Mouse (Mus musculus) cerebellum, adult 9-11 months (tissue): ENCODE measurements at regions not wholly inside any gene's neighbourhood (a gene's known extent, or its start where the extent isn't known, plus 50 kb on each side); places are given as distances from the start of the nearest gene placed in this dataset.

Experiments used
- DNase-seq: peaks from one replicate; pipeline ENCODE4 v3.0.0; 2022

- DNase-seq: no peak
Observed at GRCm38 (mm10) chr2:74087375-74087774, 176.2 kb upstream of the Atp5g3 start.

- no peak for DNase-seq
Observed at GRCm38 (mm10) chr2:74084971-74085370, 173.8 kb upstream of the Atp5g3 start.

- DNase-seq: no peak
Observed at GRCm38 (mm10) chr2:74076774-74077173, 165.6 kb upstream of the Atp5g3 start.

GRCm38 (mm10) chr2:74075566-74075965, 164.4 kb upstream of the Atp5g3 start:
- DNase-seq: no peak

- DNase-seq: no peak
Observed at GRCm38 (mm10) chr2:74073396-74073795, 162.3 kb upstream of the Atp5g3 start.

GRCm38 (mm10) chr2:74066652-74067051, 155.5 kb upstream of the Atp5g3 start:
- peak; percentile 58 for DNase-seq

- DNase-seq: no peak
Observed at GRCm38 (mm10) chr2:74064369-74064768, 153.2 kb upstream of the Atp5g3 start.

GRCm38 (mm10) chr2:74063777-74064176, 152.7 kb upstream of the Atp5g3 start:
- peak; percentile 79 for DNase-seq

- DNase-seq: no peak
Observed at GRCm38 (mm10) chr2:74063302-74063701, 152.2 kb upstream of the Atp5g3 start.

- no peak for DNase-seq
Observed at GRCm38 (mm10) chr2:74042430-74042829, 131.3 kb upstream of the Atp5g3 start.

GRCm38 (mm10) chr2:74039580-74039979, 128.5 kb upstream of the Atp5g3 start:
- DNase-seq: no peak

GRCm38 (mm10) chr2:74036043-74036442, 124.9 kb upstream of the Atp5g3 start:
- DNase-seq: no peak

GRCm38 (mm10) chr2:74032177-74033021, 121.3 kb upstream of the Atp5g3 start:
- DNase-seq: no peak

- no peak for DNase-seq
Observed at GRCm38 (mm10) chr2:74029938-74030337, 118.8 kb upstream of the Atp5g3 start.

- DNase-seq: peak; percentile 2
Observed at GRCm38 (mm10) chr2:74027404-74028104, 116.4 kb upstream of the Atp5g3 start.

- no peak for DNase-seq
Observed at GRCm38 (mm10) chr2:74015146-74015545, 104.0 kb upstream of the Atp5g3 start.

- DNase-seq: no peak
Observed at GRCm38 (mm10) chr2:74014201-74014600, 103.1 kb upstream of the Atp5g3 start.

- peak; percentile 24 for DNase-seq
Observed at GRCm38 (mm10) chr2:73998531-73998930, 87.4 kb upstream of the Atp5g3 start.

- no peak for DNase-seq
Observed at GRCm38 (mm10) chr2:73996986-73997385, 85.9 kb upstream of the Atp5g3 start.

- DNase-seq: no peak
Observed at GRCm38 (mm10) chr2:73991818-73992217, 80.7 kb upstream of the Atp5g3 start.

- peak; percentile 69 for DNase-seq
Observed at GRCm38 (mm10) chr2:73987441-73988105, 76.4 kb upstream of the Atp5g3 start.

GRCm38 (mm10) chr2:73985911-73986250, 74.8 kb upstream of the Atp5g3 start:
- DNase-seq: peak; percentile 74

- peak; percentile 79 for DNase-seq
Observed at GRCm38 (mm10) chr2:73985238-73985910, 74.2 kb upstream of the Atp5g3 start.
